Mouse (Mus musculus) B cell, adult 2 months (primary cell): ENCODE results near the gene Cacng8.
A peak's percentile ranks its signal among the peaks of the same experiment; 100 is the strongest.

Source experiments
- DNase-seq, 2 experiments: peaks; one replicate each; pipeline ENCODE4 v3.0.0; 2022

Gene Cacng8

GRCm38 (mm10) chr7:3390413-3391080 lies at the start of gene Cacng8:
TSS of gene Cacng8 (plus strand) at chr7:3390683.
- no peak for DNase-seq

GRCm38 (mm10) chr7:3343861-3344260 lies 46.6 kb upstream of the Cacng8 start:
- DNase-seq, result no peak

DNA sequence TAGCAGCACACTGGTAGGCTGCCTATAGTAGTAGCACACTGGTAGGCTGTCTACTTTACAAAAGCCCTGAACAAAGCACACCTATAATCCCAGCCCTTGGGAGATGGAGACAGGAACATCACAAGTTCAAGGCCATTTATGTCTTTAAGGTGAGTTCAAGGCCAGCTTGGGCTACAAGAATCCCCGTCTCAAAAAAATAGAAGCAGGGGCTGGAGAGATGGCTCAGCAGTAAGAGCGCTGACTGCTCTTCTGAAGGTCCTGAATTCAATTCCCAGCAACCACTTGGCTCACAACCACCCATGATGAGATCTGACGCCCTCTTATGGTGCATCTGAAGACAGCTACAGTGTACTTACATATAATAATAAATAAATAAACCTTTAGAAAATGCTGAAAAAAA lies 45.2 kb upstream of the Cacng8 start:
- DNase-seq, result no peak

GRCm38 (mm10) chr7:3347366-3348287 lies 42.9 kb upstream of the Cacng8 start:
- DNase-seq, result no peak

- DNase-seq, result no peak
Observed at GRCm38 (mm10) chr7:3348326-3348725, 42.2 kb upstream of the Cacng8 start.

GRCm38 (mm10) chr7:3349775-3350174 lies 40.7 kb upstream of the Cacng8 start:
- no peak for DNase-seq

GRCm38 (mm10) chr7:3351536-3351935 lies 38.9 kb upstream of the Cacng8 start:
- no peak for DNase-seq

DNA sequence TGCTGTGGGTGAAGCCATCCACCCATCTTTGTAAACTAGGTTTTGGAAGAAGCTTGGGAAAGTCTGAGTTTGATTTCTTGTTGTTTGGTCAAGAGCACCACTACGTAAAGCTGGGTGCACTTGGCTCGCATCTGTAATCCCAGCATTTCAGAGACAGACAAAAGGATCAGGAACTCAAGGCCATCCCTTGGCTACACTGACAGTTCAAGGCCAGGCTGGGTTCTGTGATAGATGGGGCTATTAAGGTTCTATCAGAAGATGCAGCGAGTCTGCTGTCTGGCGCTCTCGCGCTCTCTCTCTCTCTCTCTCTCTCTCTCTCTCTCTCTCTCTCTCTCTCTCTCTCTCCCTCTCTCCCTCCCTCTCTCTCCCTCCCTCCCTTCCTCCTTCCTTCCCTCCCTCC lies 35.6 kb upstream of the Cacng8 start:
- DNase-seq, result no peak

GRCm38 (mm10) chr7:3360678-3361077 lies 29.8 kb upstream of the Cacng8 start:
- no peak for DNase-seq

DNA sequence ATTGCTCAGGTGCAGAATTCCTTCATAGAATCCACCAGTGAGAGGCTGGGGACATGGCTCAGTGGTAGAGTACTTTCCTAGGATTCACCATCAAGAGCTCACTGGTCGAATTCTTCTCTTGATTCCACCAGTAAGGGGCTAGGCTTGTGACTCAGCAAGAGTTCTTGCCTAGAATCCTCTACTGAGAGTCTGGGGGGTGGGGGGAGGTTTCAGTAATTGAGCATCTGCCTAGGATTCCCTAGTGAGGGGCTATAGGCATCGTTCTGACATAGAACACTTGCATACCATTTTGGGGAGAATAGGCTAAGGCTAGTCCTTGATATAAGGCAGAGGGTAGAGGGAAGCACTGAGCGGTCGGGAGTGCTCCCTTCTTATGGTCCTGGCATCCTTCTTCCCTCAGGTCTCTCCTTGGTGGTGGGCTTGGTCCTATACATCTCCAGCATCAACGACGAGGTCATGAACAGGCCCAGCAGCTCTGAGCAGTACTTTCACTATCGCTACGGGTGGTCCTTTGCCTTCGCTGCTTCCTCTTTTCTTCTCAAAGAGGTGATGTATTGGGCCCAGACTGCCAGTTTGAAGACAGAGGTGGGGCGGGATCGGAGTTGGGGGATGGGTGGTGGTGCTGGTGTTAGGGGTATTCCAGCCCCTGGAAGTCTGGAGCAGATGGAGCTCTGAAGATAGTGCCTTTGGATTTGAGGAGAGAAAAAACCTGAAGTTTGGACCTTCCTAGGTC lies 24.8 kb upstream of the Cacng8 start:
- DNase-seq, result peak; percentile 40 to 43

DNA sequence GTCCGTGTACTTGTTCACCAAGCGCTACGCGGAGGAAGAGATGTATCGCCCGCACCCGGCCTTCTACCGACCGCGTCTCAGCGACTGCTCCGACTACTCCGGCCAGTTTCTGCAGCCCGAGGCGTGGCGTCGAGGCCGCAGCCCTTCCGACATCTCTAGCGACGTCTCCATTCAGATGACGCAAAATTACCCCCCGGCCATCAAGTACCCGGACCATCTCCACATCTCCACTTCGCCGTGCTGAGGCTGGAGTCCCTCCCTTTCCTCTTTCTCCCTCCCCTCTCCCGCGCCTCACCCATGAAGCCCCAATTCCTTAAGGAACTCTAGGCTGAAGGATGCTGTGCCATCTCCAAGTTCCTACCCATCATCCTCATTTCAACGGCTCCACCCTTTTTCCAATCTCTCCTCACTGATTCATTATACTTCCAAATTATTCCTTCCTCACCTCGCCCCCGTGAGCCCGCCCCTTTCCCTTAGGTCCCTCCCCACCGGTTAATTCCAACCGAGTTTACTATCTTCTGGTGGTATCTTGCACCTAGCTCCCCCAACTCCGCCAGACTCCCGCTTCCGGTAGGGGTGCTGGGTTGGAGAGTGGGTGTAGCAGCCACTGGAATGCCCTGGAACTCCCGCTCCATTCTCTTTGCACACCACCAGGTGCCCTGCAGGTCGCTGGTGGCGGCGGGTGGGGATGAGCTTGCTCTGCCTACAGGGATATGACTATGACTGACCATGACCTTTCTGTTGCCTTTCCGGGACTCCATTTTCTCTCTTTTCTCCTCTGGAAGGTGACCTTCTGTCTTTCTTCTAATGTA lies 23.6 kb upstream of the Cacng8 start:
- DNase-seq, result peak in 1 of 2 experiments; percentile 3

- no peak for DNase-seq
Observed at GRCm38 (mm10) chr7:3367569-3367968, 22.9 kb upstream of the Cacng8 start.

- no peak for DNase-seq
Observed at GRCm38 (mm10) chr7:3368311-3368710, 22.2 kb upstream of the Cacng8 start.

GRCm38 (mm10) chr7:3369189-3369588 lies 21.3 kb upstream of the Cacng8 start:
- no peak for DNase-seq

DNA sequence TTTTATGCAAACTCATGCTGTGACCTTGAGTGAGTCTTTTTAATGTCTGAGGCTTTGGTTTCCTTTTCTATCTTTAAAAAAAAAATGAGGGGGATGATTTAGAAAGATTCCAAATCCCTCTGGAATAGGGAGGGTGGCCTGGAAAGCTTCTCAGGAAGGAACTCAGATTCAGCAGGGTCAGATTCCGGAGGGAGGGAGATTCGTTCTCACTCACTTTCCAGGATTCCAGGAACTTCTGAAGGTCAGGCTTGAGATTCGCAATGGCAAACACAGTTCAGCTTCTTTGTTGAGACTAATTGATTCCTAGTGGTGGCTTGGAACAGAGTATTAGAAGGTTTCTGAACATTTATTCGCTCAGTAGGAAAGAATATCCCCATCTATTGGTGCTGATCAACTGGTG lies 20.1 kb upstream of the Cacng8 start:
- no peak for DNase-seq

DNA sequence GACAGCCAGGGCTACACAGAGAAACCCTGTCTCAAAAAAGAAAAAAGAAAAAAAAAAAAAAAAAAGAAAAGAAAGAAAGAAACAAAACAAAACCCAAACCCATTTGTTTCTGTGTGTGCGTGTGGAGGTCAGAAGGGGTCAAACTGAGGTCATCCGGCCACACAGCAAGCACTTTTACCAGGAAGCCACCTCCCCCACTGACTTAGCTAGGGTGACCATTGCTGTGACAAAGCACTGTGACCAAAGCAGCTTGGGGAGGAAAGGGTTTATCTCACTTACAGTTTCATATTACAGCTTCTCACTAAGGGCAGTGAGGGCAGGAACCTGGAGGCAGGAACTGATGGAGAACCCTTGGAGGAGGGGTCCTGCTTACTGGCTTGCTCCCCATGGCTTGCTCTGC lies 18.1 kb upstream of the Cacng8 start:
- no peak for DNase-seq

GRCm38 (mm10) chr7:3373754-3374153 lies 16.7 kb upstream of the Cacng8 start:
- DNase-seq, result no peak

DNA sequence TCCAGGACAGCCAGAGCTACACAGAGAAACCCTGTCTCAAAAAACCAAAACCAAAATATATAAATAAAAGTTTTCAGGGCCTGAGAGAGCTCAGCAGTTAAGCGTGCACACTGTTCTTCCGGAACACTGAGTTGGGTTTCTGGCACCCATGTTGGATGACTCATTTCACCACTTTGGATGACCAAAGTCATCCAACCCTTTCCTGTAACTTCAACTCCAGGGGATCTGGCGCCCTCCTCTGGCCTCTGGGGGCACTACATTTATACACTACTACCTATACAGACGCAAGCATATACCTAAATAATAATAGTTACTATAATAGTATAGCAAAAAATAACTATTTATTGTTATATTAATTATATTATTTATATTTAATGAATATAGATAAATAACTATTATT lies 13.7 kb upstream of the Cacng8 start:
- DNase-seq, result peak; percentile 73 to 78

DNA sequence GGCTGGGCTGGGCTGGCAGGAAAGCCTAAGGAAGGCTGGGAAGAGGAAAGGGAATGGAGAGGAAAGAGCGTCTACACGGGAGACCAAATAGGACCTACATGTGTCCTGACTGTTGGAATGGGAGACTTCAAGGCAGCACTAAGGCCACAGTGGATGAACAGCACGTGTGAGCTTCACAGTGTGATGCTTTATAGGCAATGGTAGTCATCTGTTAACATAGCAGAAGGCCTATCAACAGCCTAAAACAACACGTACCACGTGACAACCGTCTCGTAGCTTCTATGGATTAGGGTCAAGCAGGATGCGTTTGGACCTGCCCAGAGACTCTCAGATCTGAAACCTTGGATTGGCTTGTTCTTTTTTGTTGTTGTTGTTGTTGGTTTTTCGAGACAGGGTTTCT lies 8.4 kb upstream of the Cacng8 start:
- no peak for DNase-seq

GRCm38 (mm10) chr7:3384807-3385319 lies 5.6 kb upstream of the Cacng8 start:
- no peak for DNase-seq

- no peak for DNase-seq
Observed at GRCm38 (mm10) chr7:3386036-3386730, 4.3 kb upstream of the Cacng8 start.

- no peak for DNase-seq
Observed at GRCm38 (mm10) chr7:3387761-3388160, 2.7 kb upstream of the Cacng8 start.
